Mouse (Mus musculus) left cerebral cortex, adult 2 months (tissue): ENCODE measurements at regions not wholly inside any gene's neighbourhood (a gene's known extent, or its start where the extent isn't known, plus 50 kb on each side); places are given as distances from the start of the nearest gene placed in this dataset.

Source experiments
- DNase-seq, 2 experiments: peaks; one replicate each; pipeline ENCODE4 v3.0.0; 2021 to 2022; ENCODE audit warnings: low spot score in 2 of 2, mixed read lengths in 1 of 2; ENCODE audit errors: extremely low spot score in 1 of 2
- H3K27ac ChIP-seq: fragments of 200-600 bp; 2 replicates; pipeline ENCODE4 v1.8.1; 2022
- H3K4me3 ChIP-seq: fragments of 200-600 bp; 2 replicates; pipeline ENCODE4 v1.8.1; 2022
- CTCF ChIP-seq: fragments of 200-600 bp; IDR thresholded peaks from 2 replicates; pipeline ENCODE4 v1.8.1; 2022; ENCODE audit warnings: antibody characterized with exemption, mild to moderate bottlenecking, moderate library complexity
- intact Hi-C: fragments of 180-260 bp; cut with DNase I; formaldehyde crosslinking; loops from one replicate; pipeline ENCODE4 v1.15.1; 2025

DNA sequence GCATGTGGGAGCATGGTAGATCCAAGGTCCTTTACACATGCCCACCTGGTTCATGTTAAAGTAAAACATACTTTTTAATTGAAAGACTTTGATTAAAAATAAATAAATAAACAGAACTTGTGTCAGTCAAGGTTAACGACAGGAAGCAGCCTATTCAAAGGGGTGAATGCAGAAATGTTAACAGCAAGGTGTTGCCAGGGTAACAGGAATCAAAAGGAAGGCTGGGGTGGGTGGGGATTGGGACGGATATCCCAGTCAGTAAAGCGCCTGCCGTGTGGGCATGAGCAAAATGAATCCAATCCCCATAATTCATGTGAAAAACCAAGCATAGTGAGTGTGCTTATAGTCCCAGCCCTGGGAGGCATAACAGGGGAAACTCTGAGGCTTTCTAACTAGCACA, 682.6 kb upstream of the Tmem132c start:
- DNase-seq: no peak
- Histone ChIP-seq H3K27ac (no peak overlapping the region), H3K4me3 (no peak overlapping the region)
- no peak for TF ChIP-seq CTCF
- intact Hi-C loops: no loop called here

DNA sequence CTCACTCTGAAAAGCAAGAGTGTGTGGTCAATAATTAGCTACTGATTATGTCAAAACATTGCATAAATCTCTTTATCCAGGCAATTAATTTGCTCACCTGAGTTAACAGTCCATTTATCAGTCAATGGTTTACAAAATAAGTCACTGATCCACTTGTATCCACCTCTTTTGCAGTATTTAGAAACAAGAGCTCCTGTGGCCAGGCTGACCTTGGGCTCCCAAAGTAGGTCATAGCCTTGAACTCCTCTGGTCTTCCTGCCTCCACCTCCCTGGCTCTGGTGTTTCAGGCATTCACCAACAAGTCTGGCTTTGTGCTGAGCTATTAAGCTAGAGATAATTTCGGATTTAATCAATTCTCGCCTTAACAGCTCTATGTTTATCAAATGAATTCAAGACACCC, 675.8 kb upstream of the Tmem132c start:
- DNase-seq: no peak
- TF ChIP-seq CTCF: no peak
- intact Hi-C loops: no loop called here
- no peak overlapping the region for H3K27ac ChIP-seq
- H3K4me3 ChIP-seq: no peak overlapping the region

GRCm38 (mm10) chr5:126566226-126566625, 675.4 kb upstream of the Tmem132c start:
- Histone ChIP-seq H3K27ac (no peak overlapping the region), H3K4me3 (no peak overlapping the region)
- TF ChIP-seq CTCF: no peak
- no peak for DNase-seq
- intact Hi-C loops: no loop called here

DNA sequence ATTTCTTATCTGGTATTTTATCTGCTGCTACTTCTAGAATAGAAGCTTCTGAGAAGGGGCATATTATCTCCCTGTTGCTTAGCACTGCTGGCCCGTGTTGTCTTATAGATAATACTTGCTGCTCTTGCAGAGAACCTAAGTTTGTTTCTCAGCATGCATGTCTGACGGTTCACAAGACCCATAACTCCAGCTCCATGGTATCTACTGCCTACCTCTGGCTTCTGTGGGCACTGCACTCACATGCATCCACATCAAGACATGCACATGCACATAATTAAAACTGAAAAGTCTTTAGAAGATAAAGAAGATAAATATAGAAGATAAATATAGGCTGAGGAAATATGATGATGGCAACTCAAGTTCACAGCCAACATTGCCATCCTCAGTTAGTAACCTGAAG, 667.8 kb upstream of the Tmem132c start:
- no peak for DNase-seq
- Histone ChIP-seq H3K27ac (no peak overlapping the region), H3K4me3 (no peak overlapping the region)
- intact Hi-C loops: no loop called here
- no peak for TF ChIP-seq CTCF

DNA sequence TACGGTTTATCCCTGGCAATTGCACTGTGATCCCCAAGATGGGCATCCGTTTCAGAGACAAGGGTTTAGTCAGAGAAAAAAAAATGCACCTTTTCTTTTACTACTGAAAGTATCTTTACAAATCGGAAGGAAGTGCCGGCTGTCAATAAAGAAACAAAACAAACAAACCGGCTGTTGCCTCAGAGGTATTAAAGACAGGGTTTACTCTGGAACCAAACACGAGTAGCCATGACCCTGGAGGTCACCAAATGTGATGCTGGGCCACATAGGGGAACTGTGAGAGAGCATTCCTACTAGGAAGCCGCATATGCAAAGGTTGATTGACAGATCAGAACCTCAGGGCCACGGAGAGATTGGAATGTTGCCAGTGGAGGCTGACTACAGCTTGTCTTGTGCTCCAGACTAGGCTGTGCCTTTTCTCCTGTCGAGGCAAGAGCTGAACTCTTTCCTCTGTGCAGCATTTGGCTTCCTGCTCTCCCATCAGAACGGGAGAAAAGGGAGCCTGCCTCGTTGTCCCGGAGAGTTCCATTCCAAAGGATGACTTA, 643.8 kb upstream of the Tmem132c start:
- intact Hi-C loops: no loop called here
- H3K4me3 ChIP-seq: no peak overlapping the region
- TF ChIP-seq CTCF: no peak
- no peak for DNase-seq
- H3K27ac ChIP-seq: no peak overlapping the region

DNA sequence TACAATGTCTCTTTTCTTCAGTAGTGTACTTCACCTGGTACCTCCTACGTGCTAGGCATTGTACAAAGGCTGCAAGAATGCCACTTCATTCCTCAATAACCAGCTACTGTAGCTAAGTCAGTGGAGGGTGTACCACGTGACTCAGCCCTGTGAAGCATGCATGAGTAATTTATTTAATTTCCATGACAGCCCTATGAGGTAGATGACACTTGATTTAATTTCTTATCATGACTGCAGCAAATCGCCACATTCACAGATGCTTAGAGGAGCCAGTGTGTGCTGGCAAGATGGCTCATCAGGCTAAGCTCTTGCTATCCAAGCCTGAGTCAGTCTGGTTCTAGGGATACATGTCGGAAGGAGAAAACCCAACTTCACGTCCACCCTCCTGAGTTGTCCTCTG, 642.0 kb upstream of the Tmem132c start:
- TF ChIP-seq CTCF: no peak
- H3K27ac ChIP-seq: no peak overlapping the region
- intact Hi-C loops: no loop called here
- no peak overlapping the region for H3K4me3 ChIP-seq
- no peak for DNase-seq

- Histone ChIP-seq H3K27ac (no peak overlapping the region), H3K4me3 (no peak overlapping the region)
- no peak for DNase-seq
- TF ChIP-seq CTCF: no peak
- intact Hi-C loops: no loop called here
Observed at GRCm38 (mm10) chr5:126606756-126607155, 634.9 kb upstream of the Tmem132c start.

DNA sequence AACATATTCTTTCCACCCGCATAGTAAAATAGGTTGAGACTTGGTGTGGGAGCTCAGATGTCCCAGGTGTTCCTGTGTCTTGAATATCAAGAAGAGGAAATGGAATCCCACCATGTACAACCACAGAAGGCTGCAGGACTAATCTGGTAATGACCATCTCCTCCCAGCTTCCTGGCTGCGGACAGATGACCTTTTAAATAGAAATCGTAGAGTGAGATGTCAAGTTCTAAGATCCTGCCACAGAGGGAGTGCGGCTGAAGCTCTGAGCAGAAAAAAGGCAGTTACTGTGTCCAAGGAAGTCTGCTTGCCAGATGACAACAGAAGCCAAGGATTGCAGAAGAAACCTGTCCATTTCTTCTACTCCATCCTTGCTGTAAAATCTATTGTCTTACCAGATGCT, 629.0 kb upstream of the Tmem132c start:
- Histone ChIP-seq H3K27ac (no peak overlapping the region), H3K4me3 (no peak overlapping the region)
- DNase-seq: no peak
- intact Hi-C loops: no loop called here
- no peak for TF ChIP-seq CTCF

DNA sequence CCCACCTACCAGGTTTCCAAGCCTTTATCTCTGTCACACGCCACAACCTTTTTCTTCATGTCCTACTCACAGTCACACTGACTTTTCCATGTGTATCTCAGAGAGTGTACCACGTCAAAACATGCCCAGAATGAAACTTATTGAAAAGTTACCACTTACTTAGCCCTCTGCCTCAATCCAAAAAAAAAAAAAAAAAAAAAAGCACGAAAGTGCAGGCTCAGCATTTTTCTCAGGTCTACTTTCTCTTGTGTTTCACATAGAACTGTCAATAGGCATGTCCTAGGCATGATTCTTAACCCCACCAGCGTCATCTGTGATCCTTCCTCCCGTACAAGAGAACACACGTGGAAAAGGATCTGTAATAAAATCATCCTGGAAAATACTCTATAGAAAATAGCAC, 619.1 kb upstream of the Tmem132c start:
- no peak overlapping the region for H3K4me3 ChIP-seq
- no peak for DNase-seq
- intact Hi-C loops: loop anchor here (10.0 kb wide), 1 partner anchor 192 kb away; no protein-coding TSS in a partner anchor
- TF ChIP-seq CTCF: no peak
- H3K27ac ChIP-seq: no peak overlapping the region

DNA sequence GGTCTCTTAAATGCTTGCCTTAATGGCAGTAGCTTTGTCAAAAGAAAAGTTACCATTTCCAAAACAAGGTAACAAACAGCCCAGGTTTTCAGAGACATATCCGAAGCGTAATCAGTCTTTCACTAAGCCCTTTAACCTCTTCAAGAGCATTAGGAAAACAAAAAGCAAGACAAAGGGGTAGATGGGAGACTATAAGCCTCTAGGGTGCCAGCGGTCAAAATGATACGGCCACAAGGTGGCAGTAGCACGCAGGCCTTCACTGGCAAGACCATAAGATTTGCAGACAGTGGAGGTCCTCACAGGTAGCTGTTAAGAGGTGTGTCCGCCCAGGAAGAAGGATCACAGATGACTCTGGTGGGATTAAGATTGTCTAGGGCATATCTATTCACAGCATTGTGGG, 618.4 kb upstream of the Tmem132c start:
- TF ChIP-seq CTCF: peak; percentile 86
- intact Hi-C loops: loop anchor here (1.0 to 10.0 kb wide), 2 partner anchors 110 to 192 kb away; no protein-coding TSS in a partner anchor
- no peak overlapping the region for H3K4me3 ChIP-seq
- H3K27ac ChIP-seq: no peak overlapping the region
- DNase-seq: peak; percentile 59 to 80

- DNase-seq: no peak
- Histone ChIP-seq H3K4me3 (no peak overlapping the region), H3K27ac (no peak overlapping the region)
- intact Hi-C loops: loop anchor here (10.0 kb wide), 1 partner anchor 185 kb away; no protein-coding TSS in a partner anchor
- TF ChIP-seq CTCF: no peak
Observed at GRCm38 (mm10) chr5:126629826-126630225, 611.8 kb upstream of the Tmem132c start.

- H3K27ac ChIP-seq: no peak overlapping the region
- TF ChIP-seq CTCF: no peak
- no peak overlapping the region for H3K4me3 ChIP-seq
- intact Hi-C loops: no loop called here
- no peak for DNase-seq
Observed at GRCm38 (mm10) chr5:126650415-126650814, 591.2 kb upstream of the Tmem132c start.

GRCm38 (mm10) chr5:126651367-126651766, 590.2 kb upstream of the Tmem132c start:
- no peak for DNase-seq
- Histone ChIP-seq H3K27ac (no peak overlapping the region), H3K4me3 (no peak overlapping the region)
- intact Hi-C loops: no loop called here
- no peak for TF ChIP-seq CTCF

- Histone ChIP-seq H3K4me3 (no peak overlapping the region), H3K27ac (no peak overlapping the region)
- no peak; the same call in 1 of the 2 replicates for TF ChIP-seq CTCF
- DNase-seq: no peak
- intact Hi-C loops: loop anchor here (10.0 kb wide), 1 partner anchor 152 kb away; no protein-coding TSS in a partner anchor
Observed at GRCm38 (mm10) chr5:126662648-126663047, 579.0 kb upstream of the Tmem132c start.
